Mouse (Mus musculus): ENCODE data around the gene Fcer1g. TPM values are rescaled to one million over a fixed set of nuclear protein-coding genes. Genes with fewer than 3 reads are reported as not detected.

Gene Fcer1g
- polyA plus RNA-seq, 1 experiment from 2014 or later = 12.7 TPM

Other genes with a start within 250 kb of the Fcer1g start
- gene Fcgr4, start 215.4 kb downstream of the Fcer1g start, polyA plus RNA-seq (2016; fragmentation: Nextera tagmentation; extraction: Ambion mirVana) = 0.25 TPM in 1 of 2 replicates, not detected in the other
- gene Fcgr3, start 169.4 kb downstream of the Fcer1g start, polyA plus RNA-seq (2016; fragmentation: Nextera tagmentation; extraction: Ambion mirVana) = 5.5 and 7.8 TPM in 2 replicates
- gene Cfap126, start 120.4 kb downstream of the Fcer1g start, polyA plus RNA-seq (2016; fragmentation: Nextera tagmentation; extraction: Ambion mirVana) = 2.8 and 2.9 TPM in 2 replicates
- gene Sdhc, start 83.8 kb downstream of the Fcer1g start, polyA plus RNA-seq (2016; fragmentation: Nextera tagmentation; extraction: Ambion mirVana) = 301 and 309 TPM in 2 replicates
- gene Mpz, start 83.7 kb downstream of the Fcer1g start, polyA plus RNA-seq (2016; fragmentation: Nextera tagmentation; extraction: Ambion mirVana) = 0.26 TPM in 1 of 2 replicates, not detected in the other
- gene Pcp4l1, start 38.1 kb downstream of the Fcer1g start, polyA plus RNA-seq (2016; fragmentation: Nextera tagmentation; extraction: Ambion mirVana) = 26.7 and 35.9 TPM in 2 replicates
- gene Nr1i3, start 20.4 kb downstream of the Fcer1g start, polyA plus RNA-seq (2016; fragmentation: Nextera tagmentation; extraction: Ambion mirVana) = 0.28 and 0.36 TPM in 2 replicates
- 32.2 and 34.7 TPM in 2 replicates for gene Tomm40l, start 11.9 kb downstream of the Fcer1g start, polyA plus RNA-seq (2016; fragmentation: Nextera tagmentation; extraction: Ambion mirVana)
- 4.1 and 4.4 TPM in 2 replicates for gene Apoa2, start 9.3 kb downstream of the Fcer1g start, polyA plus RNA-seq (2016; fragmentation: Nextera tagmentation; extraction: Ambion mirVana)
- 9.9 and 10.9 TPM in 2 replicates for gene Adamts4, start 16.1 kb upstream of the Fcer1g start, polyA plus RNA-seq (2016; fragmentation: Nextera tagmentation; extraction: Ambion mirVana)
- 267 and 268 TPM in 2 replicates for gene Ndufs2, start 17.0 kb upstream of the Fcer1g start, polyA plus RNA-seq (2016; fragmentation: Nextera tagmentation; extraction: Ambion mirVana)
- gene B4galt3, start 36.0 kb upstream of the Fcer1g start, polyA plus RNA-seq (2016; fragmentation: Nextera tagmentation; extraction: Ambion mirVana) = 63.5 and 69.5 TPM in 2 replicates
- 53.0 and 63.9 TPM in 2 replicates for gene Ppox, start 46.8 kb upstream of the Fcer1g start, polyA plus RNA-seq (2016; fragmentation: Nextera tagmentation; extraction: Ambion mirVana)
- gene Usp21, start 53.6 kb upstream of the Fcer1g start, polyA plus RNA-seq (2016; fragmentation: Nextera tagmentation; extraction: Ambion mirVana) = 102 and 109 TPM in 2 replicates
- 102 and 108 TPM in 2 replicates for gene Ufc1, start 60.7 kb upstream of the Fcer1g start, polyA plus RNA-seq (2016; fragmentation: Nextera tagmentation; extraction: Ambion mirVana)
- 48.5 and 48.9 TPM in 2 replicates for gene Dedd, start 94.8 kb upstream of the Fcer1g start, polyA plus RNA-seq (2016; fragmentation: Nextera tagmentation; extraction: Ambion mirVana)
- 39.4 and 43.5 TPM in 2 replicates for gene Nit1, start 111.3 kb upstream of the Fcer1g start, polyA plus RNA-seq (2016; fragmentation: Nextera tagmentation; extraction: Ambion mirVana)
- gene Pfdn2, start 111.3 kb upstream of the Fcer1g start, polyA plus RNA-seq (2016; fragmentation: Nextera tagmentation; extraction: Ambion mirVana) = 146 and 155 TPM in 2 replicates
- 1.8 and 2.3 TPM in 2 replicates for gene Klhdc9, start 126.4 kb upstream of the Fcer1g start, polyA plus RNA-seq (2016; fragmentation: Nextera tagmentation; extraction: Ambion mirVana)
- 0.60 and 1.2 TPM in 2 replicates for gene Nectin4, start 135.7 kb upstream of the Fcer1g start, polyA plus RNA-seq (2016; fragmentation: Nextera tagmentation; extraction: Ambion mirVana)
- 0.69 and 0.87 TPM in 2 replicates for gene Arhgap30, start 154.6 kb upstream of the Fcer1g start, polyA plus RNA-seq (2016; fragmentation: Nextera tagmentation; extraction: Ambion mirVana)
- 138 and 161 TPM in 2 replicates for gene Usf1, start 176.9 kb upstream of the Fcer1g start, polyA plus RNA-seq (2016; fragmentation: Nextera tagmentation; extraction: Ambion mirVana)
- gene Tstd1, start 184.5 kb upstream of the Fcer1g start, polyA plus RNA-seq (2016; fragmentation: Nextera tagmentation; extraction: Ambion mirVana) = 8.4 and 9.6 TPM in 2 replicates
- gene F11r, start 203.2 kb upstream of the Fcer1g start, polyA plus RNA-seq (2016; fragmentation: Nextera tagmentation; extraction: Ambion mirVana) = 14.0 TPM in 2 replicates